Mouse (Mus musculus): ENCODE measurements around the gene Aqp6. TPM values are rescaled to one million over a fixed set of nuclear protein-coding genes. Genes with fewer than 3 reads are reported as not detected.
A peak's percentile ranks its signal among the peaks of the same experiment; 100 is the strongest.

The Aqp6 gene
- 0.20 TPM in 1 of 2 replicates, not detected in the other for polyA plus RNA-seq (2016; fragmentation: Nextera tagmentation; extraction: Ambion mirVana)

DNA sequence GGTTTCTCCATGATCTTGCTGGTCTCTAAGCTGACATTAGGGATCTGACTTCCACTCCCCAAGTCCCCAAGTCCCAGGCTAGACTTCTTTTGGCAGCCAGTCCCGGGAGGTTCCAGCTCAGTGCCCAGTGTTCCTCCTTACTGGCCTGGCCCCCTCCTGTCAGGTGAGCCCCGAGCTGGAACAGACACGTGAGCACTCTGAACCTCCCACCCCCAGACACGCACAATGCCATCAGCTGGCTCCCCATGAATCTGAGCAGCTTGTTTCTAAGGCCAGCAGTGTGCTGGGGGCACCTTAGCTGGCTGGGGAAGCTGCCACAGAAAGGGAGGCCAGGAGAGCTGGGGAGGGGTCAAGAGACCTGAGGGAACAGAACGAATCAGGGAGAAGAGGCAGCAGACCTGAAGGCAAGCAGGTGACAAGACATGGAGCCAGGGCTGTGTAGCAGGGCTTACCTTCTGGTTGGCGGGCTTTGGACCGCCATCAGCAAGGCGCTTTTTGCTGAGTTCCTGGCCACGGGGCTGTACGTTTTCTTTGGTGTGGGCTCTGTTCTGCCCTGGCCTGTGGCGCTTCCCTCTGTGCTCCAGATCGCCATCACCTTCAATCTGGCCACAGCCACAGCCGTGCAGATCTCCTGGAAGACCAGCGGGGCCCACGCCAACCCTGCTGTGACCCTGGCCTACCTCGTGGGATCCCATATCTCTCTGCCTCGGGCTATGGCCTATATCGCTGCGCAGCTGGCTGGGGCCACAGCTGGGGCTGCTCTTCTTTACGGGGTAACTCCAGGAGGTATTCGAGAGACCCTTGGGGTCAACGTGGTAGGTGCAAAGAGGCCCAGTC lies at the start of gene Aqp6:
Gene Aqp6 (plus strand): TSS at position 415 of the 837 bp plus-strand sequence.
- Histone ChIP-seq H3K4me2 (replicated peaks) (no peak within 1 kb of the TSS; the same call in 1 of the 2 replicates), H3K27ac (replicated peaks) (peak within 1 kb of the TSS; percentile 56; the same call in 1 of the 2 replicates), H3K36me3 (no peaks in the 10 kb centered on the region), H3K4me1 (peaks cover 48% of the 10 kb centered on the region), H3K4me3 (no peak within 1 kb of the TSS), H3K27me3 (peaks cover 61% of the 10 kb centered on the region), H3K9ac (replicated peaks) (no peak within 1 kb of the TSS), H3K9me3 (no peaks in the 10 kb centered on the region)
- WGBS = 47% methylated on average over 22 of the region's 22 CpGs
- ATAC-seq (ENCODE audit: low FRiP score, low read depth) = no peak

DNA sequence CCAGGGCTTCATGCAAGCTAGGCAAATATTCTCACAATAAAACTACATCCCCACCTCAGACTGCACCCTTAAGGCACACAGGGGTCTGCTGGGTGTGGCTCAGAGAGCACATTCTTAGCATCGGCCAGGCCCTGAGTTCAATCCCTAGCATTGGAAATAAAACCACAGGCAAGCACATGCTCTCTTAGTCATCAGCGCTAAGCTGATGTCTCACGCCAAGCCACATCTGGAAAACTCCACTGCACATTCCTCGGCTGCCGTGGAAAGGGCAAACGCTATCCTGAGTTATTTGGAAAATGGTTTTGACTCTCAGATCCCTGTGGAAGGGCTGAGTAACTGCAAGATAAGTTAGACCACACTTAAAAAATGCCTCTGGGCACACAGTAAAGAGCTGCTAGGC lies 47.4 kb upstream of the Aqp6 start:
- no peak for ATAC-seq (ENCODE audit: low FRiP score, low read depth)
- no peak overlapping the region for H3K9ac ChIP-seq (replicated peaks)
- H3K4me3 ChIP-seq = no peak overlapping the region
- H3K4me2 ChIP-seq (replicated peaks) = no peak overlapping the region
- no peaks in the 10 kb centered on the region for H3K4me1 ChIP-seq
- no peaks in the 10 kb centered on the region for H3K36me3 ChIP-seq
- WGBS = 72% methylated on average over 6 of the region's 6 CpGs
- peaks cover 7% of the 10 kb centered on the region; the same call in 1 of the 2 replicates for H3K27me3 ChIP-seq
- H3K27ac ChIP-seq (replicated peaks) = no peak overlapping the region
- H3K9me3 ChIP-seq = no peaks in the 10 kb centered on the region

DNA sequence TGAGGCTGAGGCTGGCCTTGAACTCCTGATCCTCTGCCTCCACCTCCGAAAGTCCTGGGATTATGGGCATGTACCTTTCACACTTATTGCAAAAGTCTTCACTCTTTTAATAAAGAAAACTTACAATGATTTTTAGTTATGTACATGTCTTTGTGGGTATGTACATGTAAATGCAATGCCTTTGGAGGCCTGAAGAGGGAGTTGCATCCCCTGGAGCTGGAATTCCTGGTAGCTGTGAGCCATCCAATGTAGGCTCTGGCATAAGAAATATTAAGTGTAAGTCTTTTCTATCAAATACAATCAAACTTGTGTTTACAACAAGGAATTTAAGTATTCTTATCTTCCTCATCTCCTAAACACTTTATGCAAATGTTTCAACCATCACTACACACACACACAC lies 42.3 kb upstream of the Aqp6 start:
- no peak overlapping the region for H3K9ac ChIP-seq (replicated peaks)
- H3K4me1 ChIP-seq = peaks cover 11% of the 10 kb centered on the region
- H3K4me3 ChIP-seq = no peak overlapping the region
- no peak overlapping the region for H3K4me2 ChIP-seq (replicated peaks)
- H3K36me3 ChIP-seq = no peaks in the 10 kb centered on the region
- H3K27ac ChIP-seq (replicated peaks) = no peak overlapping the region
- no peaks in the 10 kb centered on the region for H3K9me3 ChIP-seq
- no peak for ATAC-seq (ENCODE audit: low FRiP score, low read depth)
- 92% methylated on average over 1 of the region's 1 CpGs for WGBS
- H3K27me3 ChIP-seq = peaks cover 15% of the 10 kb centered on the region

DNA sequence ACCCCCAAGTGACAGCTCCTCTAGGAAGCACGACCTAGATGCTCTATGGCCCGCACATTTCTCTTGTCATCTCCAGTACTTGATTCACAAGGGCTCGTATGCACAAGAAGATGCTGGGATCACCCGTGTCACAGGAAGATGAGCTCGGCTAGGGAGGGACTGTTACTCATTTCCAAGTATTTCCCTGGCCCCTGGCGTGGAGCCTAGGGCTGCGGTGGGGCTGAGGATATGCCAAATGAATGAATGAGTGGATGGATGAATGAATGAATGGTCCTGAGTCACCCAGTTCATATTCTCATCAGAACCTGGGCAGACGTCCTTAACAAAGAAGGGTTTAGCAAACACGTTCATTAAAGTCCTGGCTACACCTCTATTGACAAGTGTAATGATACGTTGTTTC lies 41.0 kb upstream of the Aqp6 start:
- Histone ChIP-seq H3K4me1 (peaks cover 11% of the 10 kb centered on the region), H3K9me3 (no peaks in the 10 kb centered on the region), H3K27ac (replicated peaks) (no peak overlapping the region), H3K4me2 (replicated peaks) (no peak overlapping the region), H3K9ac (replicated peaks) (no peak overlapping the region), H3K27me3 (peaks cover 20% of the 10 kb centered on the region), H3K36me3 (no peaks in the 10 kb centered on the region), H3K4me3 (no peak overlapping the region)
- 68% methylated on average over 10 of the region's 10 CpGs for WGBS
- ATAC-seq (ENCODE audit: low FRiP score, low read depth) = no peak

DNA sequence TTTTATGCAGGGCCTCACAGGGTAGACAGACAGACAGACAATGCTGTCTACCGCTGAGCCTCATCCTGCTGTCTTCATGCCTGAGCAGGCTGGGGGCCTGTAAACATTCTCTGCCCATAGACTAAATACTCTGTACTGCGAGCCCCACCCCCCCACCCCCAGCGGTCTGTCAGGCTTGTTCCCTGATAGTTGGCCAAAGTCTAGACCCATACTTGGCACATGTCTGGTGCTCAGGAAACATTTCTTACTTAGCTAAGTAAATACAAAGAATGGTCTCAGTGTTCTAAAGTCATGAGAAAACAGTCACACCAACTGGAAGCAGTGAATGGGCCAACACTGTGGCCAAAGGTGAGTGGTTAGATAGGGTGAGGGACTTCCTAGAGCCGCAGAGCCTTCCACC lies 33.8 kb upstream of the Aqp6 start:
- Histone ChIP-seq H3K9ac (replicated peaks) (no peak overlapping the region), H3K4me2 (replicated peaks) (no peak overlapping the region), H3K27me3 (peaks cover 19% of the 10 kb centered on the region), H3K4me1 (no peaks in the 10 kb centered on the region), H3K27ac (replicated peaks) (no peak overlapping the region), H3K4me3 (no peak overlapping the region), H3K9me3 (0 out of 2 replicates have a peak, but pooled peaks cover 4% of the 10 kb centered on the region), H3K36me3 (no peaks in the 10 kb centered on the region)
- WGBS = 73% methylated on average over 4 of the region's 4 CpGs
- no peak for ATAC-seq (ENCODE audit: low FRiP score, low read depth)

DNA sequence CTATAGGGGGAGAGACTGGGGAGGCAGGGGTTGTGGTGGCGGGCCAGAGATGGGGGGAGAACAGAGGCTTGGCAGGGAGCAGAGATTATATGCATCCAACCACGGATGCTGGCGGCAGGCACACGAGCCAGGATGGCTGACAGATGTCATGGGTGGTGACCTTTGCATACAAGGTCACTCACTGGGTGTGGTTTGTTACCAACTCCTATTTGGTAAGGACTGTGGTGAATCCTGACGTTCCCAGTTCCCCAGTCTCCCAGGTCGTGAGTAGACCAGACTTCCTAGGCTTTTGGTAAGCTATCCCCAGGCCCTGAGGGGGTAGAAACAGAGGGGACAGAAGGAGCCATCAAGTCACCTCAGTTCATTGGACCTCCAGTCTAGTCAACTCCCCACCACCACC lies 32.5 kb upstream of the Aqp6 start:
- no peak for ATAC-seq (ENCODE audit: low FRiP score, low read depth)
- no peaks in the 10 kb centered on the region for H3K36me3 ChIP-seq
- H3K27me3 ChIP-seq = 0 out of 2 replicates have a peak, but pooled peaks cover 11% of the 10 kb centered on the region
- no peak overlapping the region for H3K4me2 ChIP-seq (replicated peaks)
- H3K4me1 ChIP-seq = no peaks in the 10 kb centered on the region
- H3K9ac ChIP-seq (replicated peaks) = no peak overlapping the region
- no peak overlapping the region for H3K27ac ChIP-seq (replicated peaks)
- 0 out of 2 replicates have a peak, but pooled peaks cover 4% of the 10 kb centered on the region for H3K9me3 ChIP-seq
- 62% methylated on average over 6 of the region's 6 CpGs for WGBS
- no peak overlapping the region for H3K4me3 ChIP-seq

DNA sequence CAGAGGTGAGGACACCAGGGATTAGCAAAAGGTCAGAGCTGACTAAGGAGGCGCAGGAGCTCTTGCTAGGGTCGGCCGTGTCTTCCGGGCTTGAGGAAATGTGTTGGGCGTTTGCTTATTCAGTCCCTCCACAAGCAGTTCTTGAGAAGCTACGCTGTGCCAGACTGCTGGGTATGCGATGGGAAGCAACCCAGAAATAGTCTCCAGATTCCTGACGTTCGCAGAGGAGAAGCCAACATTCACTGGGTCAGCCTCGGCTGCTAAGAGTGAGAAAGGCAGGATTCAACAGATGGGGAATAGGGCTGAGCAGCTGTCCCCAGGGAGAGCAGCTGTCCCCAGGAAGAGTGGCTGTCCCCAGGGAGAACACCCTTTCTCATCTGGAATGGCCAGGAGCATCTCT lies 32.1 kb upstream of the Aqp6 start:
- 81% methylated on average over 10 of the region's 10 CpGs for WGBS
- Histone ChIP-seq H3K4me1 (no peaks in the 10 kb centered on the region), H3K9ac (replicated peaks) (no peak overlapping the region), H3K4me2 (replicated peaks) (no peak overlapping the region), H3K9me3 (0 out of 2 replicates have a peak, but pooled peaks cover 4% of the 10 kb centered on the region), H3K4me3 (no peak overlapping the region), H3K27me3 (0 out of 2 replicates have a peak, but pooled peaks cover 11% of the 10 kb centered on the region), H3K27ac (replicated peaks) (no peak overlapping the region), H3K36me3 (no peaks in the 10 kb centered on the region)
- no peak for ATAC-seq (ENCODE audit: low FRiP score, low read depth)

DNA sequence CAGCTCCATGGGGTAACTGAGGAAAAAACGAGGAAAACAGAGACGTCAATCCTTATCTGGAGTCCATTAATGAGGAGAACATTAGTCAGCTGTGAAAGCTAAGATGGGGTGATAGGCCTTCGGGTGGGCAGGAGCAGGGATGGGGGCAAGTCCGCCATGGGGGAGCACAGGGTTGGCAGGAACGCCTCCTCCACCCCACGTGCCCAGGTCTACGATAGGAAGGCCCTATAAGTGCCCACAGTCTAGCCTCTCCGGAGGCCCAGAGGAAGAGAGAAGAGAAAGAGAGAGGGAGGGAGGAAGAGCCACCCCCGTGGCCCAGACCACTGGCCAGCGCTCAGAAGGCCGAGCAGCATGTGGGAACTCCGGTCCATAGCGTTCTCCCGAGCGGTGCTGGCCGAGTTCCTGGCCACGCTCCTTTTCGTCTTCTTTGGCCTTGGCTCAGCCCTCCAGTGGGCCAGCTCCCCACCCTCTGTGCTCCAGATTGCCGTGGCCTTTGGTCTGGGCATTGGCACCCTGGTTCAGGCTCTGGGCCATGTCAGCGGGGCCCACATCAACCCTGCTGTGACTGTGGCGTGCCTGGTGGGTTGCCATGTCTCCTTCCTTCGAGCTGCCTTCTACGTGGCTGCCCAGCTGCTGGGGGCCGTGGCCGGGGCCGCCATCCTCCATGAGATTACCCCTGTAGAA lies 22.3 kb upstream of the Aqp6 start, which contains the start of gene Aqp2:
Gene Aqp2 (plus strand): TSS at position 254 of the 684 bp plus-strand sequence.
- H3K36me3 ChIP-seq = no peaks in the 10 kb centered on the region
- peaks cover 52% of the 10 kb centered on the region for H3K27me3 ChIP-seq
- no peak for ATAC-seq (ENCODE audit: low FRiP score, low read depth)
- no peak within 1 kb of the TSS for H3K4me2 ChIP-seq (replicated peaks)
- H3K9me3 ChIP-seq = no peaks in the 10 kb centered on the region
- H3K27ac ChIP-seq (replicated peaks) = no peak within 1 kb of the TSS
- no peak within 1 kb of the TSS for H3K9ac ChIP-seq (replicated peaks)
- H3K4me1 ChIP-seq = peaks cover 8% of the 10 kb centered on the region
- H3K4me3 ChIP-seq = no peak within 1 kb of the TSS
- WGBS = 86% methylated on average over 26 of the region's 26 CpGs

DNA sequence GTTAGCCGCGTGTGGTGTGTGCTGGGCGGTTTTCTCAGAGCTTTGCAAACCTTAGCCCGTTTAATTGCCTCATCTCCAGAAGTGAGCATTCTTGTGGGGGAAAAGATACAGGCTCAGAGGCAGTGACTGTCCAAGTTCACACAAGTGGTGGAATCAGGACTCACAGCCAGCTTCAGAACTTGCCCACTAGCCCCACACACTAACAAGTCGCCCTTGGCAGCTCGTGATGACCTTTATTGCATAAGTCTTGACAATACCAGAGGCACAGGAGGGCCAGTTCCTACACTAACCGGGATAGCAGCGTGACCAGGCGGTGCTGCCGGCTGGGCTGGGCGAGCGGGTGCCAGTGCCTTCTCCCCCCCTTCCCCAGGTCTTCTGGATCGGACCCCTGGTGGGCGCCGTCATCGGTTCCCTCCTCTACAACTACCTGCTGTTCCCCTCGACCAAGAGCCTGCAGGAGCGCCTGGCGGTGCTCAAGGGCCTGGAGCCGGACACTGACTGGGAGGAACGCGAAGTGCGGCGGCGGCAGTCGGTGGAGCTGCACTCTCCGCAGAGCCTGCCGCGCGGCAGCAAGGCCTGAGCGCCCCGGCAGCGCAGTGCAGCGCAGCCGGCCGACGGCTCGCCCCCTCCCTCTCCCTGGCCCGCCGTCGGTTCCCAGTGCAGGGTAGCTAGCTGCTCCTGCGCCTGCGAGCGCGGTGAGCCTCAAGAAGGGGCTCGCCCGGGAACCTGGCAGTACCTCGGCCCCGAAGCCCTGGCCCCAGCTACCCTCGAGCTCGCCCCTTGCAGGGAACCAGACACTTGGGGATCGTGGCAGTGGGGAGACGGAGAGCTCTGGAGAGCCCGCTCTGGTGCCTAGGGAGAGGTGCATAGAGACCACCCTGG lies 17.5 kb upstream of the Aqp6 start:
- H3K4me2 ChIP-seq (replicated peaks) = peak overlapping the region; percentile 56
- peak overlapping the region; percentile 37 for H3K4me3 ChIP-seq
- ATAC-seq (ENCODE audit: low FRiP score, low read depth) = peak; percentile 60; the same call in 1 of the 2 replicates
- no peaks in the 10 kb centered on the region for H3K9me3 ChIP-seq
- no peak overlapping the region for H3K27ac ChIP-seq (replicated peaks)
- H3K4me1 ChIP-seq = peaks cover 21% of the 10 kb centered on the region
- H3K27me3 ChIP-seq = peaks cover 91% of the 10 kb centered on the region
- H3K9ac ChIP-seq (replicated peaks) = peak overlapping the region; percentile 47
- no peaks in the 10 kb centered on the region for H3K36me3 ChIP-seq
- WGBS = 3% methylated on average over 51 of the region's 54 CpGs

DNA sequence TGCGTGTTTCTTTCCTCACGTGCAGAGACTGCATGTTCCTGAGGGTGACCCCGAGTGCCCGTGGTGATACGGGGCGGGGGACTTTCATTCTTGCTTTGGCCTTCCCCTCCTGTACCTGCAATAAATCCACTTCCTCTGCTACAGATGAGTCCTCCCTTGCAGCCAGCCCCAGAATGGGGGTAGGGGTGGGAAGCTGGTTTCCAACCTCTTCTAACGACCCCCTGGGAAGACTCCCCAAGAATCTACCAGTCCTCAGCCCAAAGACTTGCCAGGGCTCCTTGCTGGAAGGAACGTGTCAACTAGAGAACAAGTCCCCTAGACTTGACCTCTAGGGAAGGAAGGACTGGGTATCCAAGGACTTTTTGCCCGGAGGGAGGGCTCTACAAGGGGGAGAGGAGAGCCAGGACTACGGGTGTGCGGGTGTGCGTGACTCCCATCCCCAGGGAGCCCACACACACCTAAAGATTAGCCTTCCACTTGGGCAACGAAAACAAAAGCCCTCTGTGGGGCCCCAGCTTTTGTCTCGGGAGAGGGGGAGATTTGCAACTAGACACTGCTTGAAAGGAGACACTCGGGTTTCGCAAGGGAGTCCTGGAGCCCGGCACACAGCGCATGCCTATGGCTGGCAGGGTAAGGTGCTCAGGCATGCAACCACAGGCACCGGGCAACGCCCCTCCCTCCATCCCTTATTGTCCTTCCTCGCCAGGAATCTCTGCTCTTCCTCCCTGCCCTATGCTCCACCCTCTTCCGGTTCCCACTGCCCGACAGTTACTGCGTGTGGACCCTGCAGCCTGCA lies 16.6 kb upstream of the Aqp6 start:
- WGBS = 2% methylated on average over 23 of the region's 24 CpGs
- no peaks in the 10 kb centered on the region for H3K9me3 ChIP-seq
- peak overlapping the region; percentile 56 for H3K4me2 ChIP-seq (replicated peaks)
- H3K36me3 ChIP-seq = no peaks in the 10 kb centered on the region
- H3K27me3 ChIP-seq = peaks cover 98% of the 10 kb centered on the region
- H3K4me3 ChIP-seq = peak overlapping the region; percentile 37
- H3K27ac ChIP-seq (replicated peaks) = no peak overlapping the region
- peaks cover 21% of the 10 kb centered on the region for H3K4me1 ChIP-seq
- ATAC-seq (ENCODE audit: low FRiP score, low read depth) = peak; percentile 52; the same call in 1 of the 2 replicates
- H3K9ac ChIP-seq (replicated peaks) = peak overlapping the region; percentile 0; the same call in 1 of the 2 replicates

DNA sequence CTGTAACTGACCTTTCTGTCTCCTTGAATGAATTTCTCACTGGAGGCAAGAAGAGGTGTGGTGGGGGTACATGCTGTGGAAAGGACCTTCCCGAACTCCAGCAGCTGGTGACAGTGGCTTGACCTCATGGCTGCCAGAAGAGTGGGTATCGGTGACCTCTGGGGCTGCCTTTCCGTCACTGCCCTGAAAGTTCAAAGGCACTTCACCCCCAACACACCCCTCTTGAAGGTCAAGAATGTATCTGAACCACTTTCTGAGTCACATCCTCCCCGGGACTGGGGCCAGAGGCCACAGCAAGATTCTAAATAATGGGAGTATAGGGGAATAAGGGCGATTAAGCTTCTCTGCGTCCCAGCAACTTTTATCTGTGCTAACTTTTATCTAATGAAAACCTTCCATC lies 15.5 kb upstream of the Aqp6 start:
- no peak for ATAC-seq (ENCODE audit: low FRiP score, low read depth)
- H3K4me3 ChIP-seq = no peak overlapping the region
- H3K27ac ChIP-seq (replicated peaks) = no peak overlapping the region
- H3K9ac ChIP-seq (replicated peaks) = no peak overlapping the region
- no peaks in the 10 kb centered on the region for H3K36me3 ChIP-seq
- WGBS = 62% methylated on average over 6 of the region's 6 CpGs
- peaks cover 26% of the 10 kb centered on the region for H3K4me1 ChIP-seq
- no peaks in the 10 kb centered on the region for H3K9me3 ChIP-seq
- peaks cover 98% of the 10 kb centered on the region for H3K27me3 ChIP-seq
- no peak overlapping the region for H3K4me2 ChIP-seq (replicated peaks)
